Mouse (Mus musculus): ENCODE measurements around the gene Kdm3a. TPM values are rescaled to one million over a fixed set of nuclear protein-coding genes. Genes with fewer than 3 reads are reported as not detected.

Gene Kdm3a
- polyA plus RNA-seq, 1 experiment from 2014 or later: 69.4 TPM

DNA sequence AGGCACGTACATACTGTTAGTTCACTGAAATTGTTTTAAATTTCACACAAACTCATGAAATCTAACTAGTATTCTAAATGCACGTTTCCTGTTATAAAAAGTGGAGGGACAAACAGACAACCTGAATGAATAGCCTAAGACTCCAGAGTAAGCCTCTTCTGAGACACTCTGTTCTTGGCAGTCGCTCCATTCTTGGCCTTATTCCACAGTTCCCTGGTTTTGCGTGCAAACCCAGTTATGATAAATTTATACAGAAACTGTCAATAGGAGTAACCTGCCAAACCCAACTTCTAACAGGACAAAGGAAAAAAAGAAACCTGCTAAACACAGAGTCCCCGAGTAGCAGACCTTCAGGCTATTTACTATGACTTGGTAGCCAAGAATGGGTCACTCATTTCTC, 10.8 kb downstream of the Kdm3a start:
- Histone ChIP-seq H3K27me3 (ENCODE audit: low read depth, poor library complexity, severe bottlenecking) (no peaks in the 10 kb centered on the region), H3K27ac (no peak overlapping the region), H3K36me3 (peaks cover 99% of the 10 kb centered on the region), H3K4me1 (peaks cover 8% of the 10 kb centered on the region), H3K9me3 (replicated peaks) (no peaks in the 10 kb centered on the region), H3K4me3 (no peak overlapping the region)
- 95% methylated on average over 5 of the region's 5 CpGs for WGBS
- DNase-seq (ENCODE audit: low spot score): no peak

GRCm38 (mm10) chr6:71621551-71621950, 11.2 kb downstream of the Kdm3a start:
- no peaks in the 10 kb centered on the region for H3K9me3 ChIP-seq (replicated peaks)
- no peaks in the 10 kb centered on the region for H3K27me3 ChIP-seq (ENCODE audit: low read depth, poor library complexity, severe bottlenecking)
- 93% methylated on average over 5 of the region's 5 CpGs for WGBS
- no peak overlapping the region for H3K4me3 ChIP-seq
- no peak overlapping the region for H3K27ac ChIP-seq
- peaks cover 8% of the 10 kb centered on the region for H3K4me1 ChIP-seq
- H3K36me3 ChIP-seq: peaks cover 99% of the 10 kb centered on the region
- DNase-seq (ENCODE audit: low spot score): no peak

- H3K4me3 ChIP-seq: no peak overlapping the region
- H3K27ac ChIP-seq: no peak overlapping the region
- H3K4me1 ChIP-seq: no peaks in the 10 kb centered on the region
- H3K9me3 ChIP-seq (replicated peaks): no peaks in the 10 kb centered on the region
- no peak for DNase-seq (ENCODE audit: low spot score)
- WGBS: 80% methylated on average over 5 of the region's 5 CpGs
- no peaks in the 10 kb centered on the region for H3K27me3 ChIP-seq (ENCODE audit: low read depth, poor library complexity, severe bottlenecking)
- H3K36me3 ChIP-seq: peaks cover 99% of the 10 kb centered on the region
These were observed 15.8 kb downstream of the Kdm3a start for GRCm38 (mm10) chr6:71616959-71617358.

- no peaks in the 10 kb centered on the region for H3K9me3 ChIP-seq (replicated peaks)
- peaks cover 99% of the 10 kb centered on the region for H3K36me3 ChIP-seq
- DNase-seq (ENCODE audit: low spot score): no peak
These were observed 19.6 kb downstream of the Kdm3a start for GRCm38 (mm10) chr6:71613225-71613624.

DNA sequence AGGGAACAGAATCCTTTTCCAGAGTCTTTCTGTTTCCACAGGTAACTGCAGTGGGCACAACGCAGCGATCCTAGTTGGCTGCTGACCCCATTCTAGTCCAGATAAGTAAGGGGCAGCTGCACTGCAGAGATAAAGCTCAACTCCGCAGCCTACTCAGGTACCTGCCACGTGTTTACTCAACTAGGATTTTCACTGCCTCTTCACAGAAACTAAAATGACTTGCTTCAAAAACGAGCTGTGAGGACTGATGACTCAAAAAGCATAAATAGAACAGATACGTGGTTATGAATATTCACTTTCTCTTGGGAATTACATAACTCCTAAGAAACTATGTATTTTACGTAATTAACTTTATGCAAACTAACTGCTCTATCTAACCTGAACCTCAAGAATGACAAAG, 22.8 kb downstream of the Kdm3a start:
- Histone ChIP-seq H3K4me3 (no peak overlapping the region), H3K4me1 (no peaks in the 10 kb centered on the region), H3K36me3 (peaks cover 95% of the 10 kb centered on the region), H3K27me3 (ENCODE audit: low read depth, poor library complexity, severe bottlenecking) (no peaks in the 10 kb centered on the region), H3K27ac (no peak overlapping the region), H3K9me3 (replicated peaks) (no peaks in the 10 kb centered on the region)
- 90% methylated on average over 7 of the region's 7 CpGs for WGBS
- no peak for DNase-seq (ENCODE audit: low spot score)

More at GRCm38 (mm10) chr6:71613225-71613624, 19.6 kb downstream of the Kdm3a start:
- Histone ChIP-seq H3K4me1 (no peaks in the 10 kb centered on the region), H3K4me3 (no peak overlapping the region), H3K27ac (no peak overlapping the region), H3K27me3 (ENCODE audit: low read depth, poor library complexity, severe bottlenecking) (no peaks in the 10 kb centered on the region)

- no peaks in the 10 kb centered on the region for H3K4me1 ChIP-seq
- no peak overlapping the region for H3K4me3 ChIP-seq
- DNase-seq (ENCODE audit: low spot score): no peak
- no peaks in the 10 kb centered on the region for H3K9me3 ChIP-seq (replicated peaks)
- no peaks in the 10 kb centered on the region for H3K27me3 ChIP-seq (ENCODE audit: low read depth, poor library complexity, severe bottlenecking)
- peaks cover 95% of the 10 kb centered on the region for H3K36me3 ChIP-seq
- no peak overlapping the region for H3K27ac ChIP-seq
These were observed 23.8 kb downstream of the Kdm3a start for GRCm38 (mm10) chr6:71608994-71609393.

DNA sequence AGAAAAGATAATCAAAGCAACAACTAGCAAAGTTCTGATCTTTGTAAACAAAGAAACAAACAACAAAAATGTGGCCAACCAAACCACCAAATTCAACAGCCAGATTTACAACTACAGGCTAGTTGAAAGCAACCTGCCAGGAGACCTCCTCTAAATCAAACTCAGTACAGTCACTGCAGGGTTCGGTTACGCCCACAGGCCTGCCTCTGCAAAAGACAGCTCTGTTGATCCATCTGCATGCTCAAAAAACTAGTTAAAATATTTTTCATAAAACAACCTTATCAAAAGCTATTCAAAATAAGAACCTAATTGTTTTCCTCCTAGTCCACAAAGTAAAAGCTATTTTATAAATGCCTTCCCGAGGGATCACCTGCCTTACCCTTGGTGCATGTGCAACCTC, 25.0 kb downstream of the Kdm3a start:
- 96% methylated on average over 3 of the region's 3 CpGs for WGBS
- Histone ChIP-seq H3K27ac (no peak overlapping the region), H3K27me3 (ENCODE audit: low read depth, poor library complexity, severe bottlenecking) (no peaks in the 10 kb centered on the region), H3K9me3 (replicated peaks) (no peaks in the 10 kb centered on the region), H3K36me3 (peaks cover 95% of the 10 kb centered on the region), H3K4me1 (no peaks in the 10 kb centered on the region), H3K4me3 (no peak overlapping the region)
- DNase-seq (ENCODE audit: low spot score): no peak

- no peaks in the 10 kb centered on the region for H3K27me3 ChIP-seq (ENCODE audit: low read depth, poor library complexity, severe bottlenecking)
- H3K4me3 ChIP-seq: no peak overlapping the region
- no peaks in the 10 kb centered on the region for H3K4me1 ChIP-seq
- DNase-seq (ENCODE audit: low spot score): no peak
- peaks cover 90% of the 10 kb centered on the region for H3K36me3 ChIP-seq
- H3K9me3 ChIP-seq (replicated peaks): no peaks in the 10 kb centered on the region
- no peak overlapping the region for H3K27ac ChIP-seq
- 88% methylated on average over 4 of the region's 4 CpGs for WGBS
These were observed 42.6 kb downstream of the Kdm3a start for GRCm38 (mm10) chr6:71590154-71590553.

GRCm38 (mm10) chr6:71589401-71589800, 43.4 kb downstream of the Kdm3a start:
- peaks cover 83% of the 10 kb centered on the region for H3K36me3 ChIP-seq

DNA sequence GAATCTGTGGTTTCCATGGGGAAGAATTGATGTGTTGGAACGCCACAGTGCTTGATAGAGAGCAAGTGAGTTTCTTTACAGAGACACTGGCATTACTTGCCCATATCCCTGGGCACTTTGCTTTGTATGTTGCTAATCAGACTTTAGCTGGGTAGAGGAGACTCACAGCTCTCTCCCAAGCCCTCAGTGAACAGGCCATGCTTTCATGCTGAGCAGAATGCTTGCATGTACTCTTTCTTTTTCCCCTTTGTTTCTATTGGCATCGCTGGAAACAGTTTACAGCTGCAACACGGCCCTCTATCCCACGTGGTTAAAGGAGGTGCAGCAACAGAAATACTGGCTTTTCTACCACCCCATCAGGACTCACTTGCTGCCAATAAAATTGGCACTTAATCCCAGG, 49.6 kb downstream of the Kdm3a start:
- 74% methylated on average over 4 of the region's 4 CpGs for WGBS
- H3K27ac ChIP-seq: no peak overlapping the region
- peaks cover 50% of the 10 kb centered on the region for H3K36me3 ChIP-seq
- no peaks in the 10 kb centered on the region for H3K9me3 ChIP-seq (replicated peaks)
- H3K4me1 ChIP-seq: no peaks in the 10 kb centered on the region
- H3K27me3 ChIP-seq (ENCODE audit: low read depth, poor library complexity, severe bottlenecking): no peaks in the 10 kb centered on the region
- no peak for DNase-seq (ENCODE audit: low spot score)
- H3K4me3 ChIP-seq: no peak overlapping the region

More at GRCm38 (mm10) chr6:71589401-71589800, 43.4 kb downstream of the Kdm3a start:
- no peak for DNase-seq (ENCODE audit: low spot score)
- no peaks in the 10 kb centered on the region for H3K27me3 ChIP-seq (ENCODE audit: low read depth, poor library complexity, severe bottlenecking)
- no peaks in the 10 kb centered on the region for H3K9me3 ChIP-seq (replicated peaks)
- H3K4me3 ChIP-seq: no peak overlapping the region
- H3K4me1 ChIP-seq: no peaks in the 10 kb centered on the region
- 100% methylated on average over 1 of the region's 1 CpGs for whole genome bisulfite sequencing
- H3K27ac ChIP-seq: no peak overlapping the region

- Histone ChIP-seq H3K4me1 (no peaks in the 10 kb centered on the region), H3K9me3 (replicated peaks) (no peaks in the 10 kb centered on the region), H3K36me3 (peaks cover 31% of the 10 kb centered on the region), H3K27me3 (ENCODE audit: low read depth, poor library complexity, severe bottlenecking) (no peaks in the 10 kb centered on the region), H3K27ac (no peak overlapping the region), H3K4me3 (no peak overlapping the region)
- no peak for DNase-seq (ENCODE audit: low spot score)
- WGBS: 97% methylated on average over 11 of the region's 11 CpGs
These were observed 53.3 kb downstream of the Kdm3a start for GRCm38 (mm10) chr6:71579478-71579877.

DNA sequence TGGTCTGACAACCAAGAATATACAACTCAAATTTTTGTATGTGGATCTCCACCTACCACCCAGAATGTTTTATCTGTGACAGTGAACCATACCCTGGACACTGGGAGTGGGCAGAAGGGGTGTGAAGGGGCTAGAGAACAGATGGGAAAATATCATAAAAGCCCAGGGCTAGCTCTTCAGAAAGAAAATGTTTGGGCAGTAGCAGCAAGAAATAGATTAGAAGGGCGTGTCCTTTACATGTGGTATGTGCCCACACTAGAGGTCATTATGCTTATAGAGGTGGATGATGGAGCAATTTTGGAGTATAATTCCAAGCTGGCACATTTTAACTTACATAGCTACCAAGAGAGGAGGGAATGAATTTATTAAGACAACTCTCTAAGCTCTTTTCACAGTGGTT, 57.4 kb downstream of the Kdm3a start:
- Histone ChIP-seq H3K9me3 (replicated peaks) (no peaks in the 10 kb centered on the region), H3K27me3 (ENCODE audit: low read depth, poor library complexity, severe bottlenecking) (no peaks in the 10 kb centered on the region), H3K36me3 (peaks cover 33% of the 10 kb centered on the region), H3K4me3 (no peak overlapping the region), H3K4me1 (no peaks in the 10 kb centered on the region), H3K27ac (no peak overlapping the region)
- 89% methylated on average over 1 of the region's 1 CpGs for WGBS
- no peak for DNase-seq (ENCODE audit: low spot score)

DNA sequence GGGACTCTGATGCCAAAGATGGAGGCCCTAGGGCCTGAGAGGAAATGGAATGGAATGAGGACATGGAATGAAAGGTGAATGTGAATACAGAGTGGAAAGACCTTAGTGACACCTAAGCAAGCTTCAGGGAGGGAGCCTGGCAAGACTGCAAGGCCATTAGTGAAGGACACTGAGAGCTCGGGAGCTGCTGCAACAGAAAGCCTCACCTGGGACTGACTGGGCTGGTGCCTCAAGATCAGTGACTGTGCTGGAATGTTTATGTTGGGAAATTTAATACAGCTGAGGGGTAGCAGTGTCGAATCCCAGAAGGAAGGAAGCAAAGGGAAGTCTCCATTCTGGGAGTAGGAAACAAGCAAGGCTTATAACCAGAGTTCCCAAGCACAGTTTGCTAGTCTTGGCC, 63.8 kb downstream of the Kdm3a start:
- Histone ChIP-seq H3K9me3 (replicated peaks) (no peaks in the 10 kb centered on the region), H3K4me1 (no peaks in the 10 kb centered on the region), H3K27me3 (ENCODE audit: low read depth, poor library complexity, severe bottlenecking) (no peaks in the 10 kb centered on the region), H3K36me3 (peaks cover 31% of the 10 kb centered on the region), H3K4me3 (no peak overlapping the region), H3K27ac (no peak overlapping the region)
- 74% methylated on average over 2 of the region's 2 CpGs for WGBS
- no peak for DNase-seq (ENCODE audit: low spot score)

GRCm38 (mm10) chr6:71568616-71569015, 64.2 kb downstream of the Kdm3a start:
- Histone ChIP-seq H3K4me1 (no peaks in the 10 kb centered on the region), H3K27me3 (ENCODE audit: low read depth, poor library complexity, severe bottlenecking) (no peaks in the 10 kb centered on the region), H3K27ac (no peak overlapping the region), H3K4me3 (no peak overlapping the region), H3K9me3 (replicated peaks) (no peaks in the 10 kb centered on the region), H3K36me3 (peaks cover 28% of the 10 kb centered on the region)
- 92% methylated on average over 3 of the region's 3 CpGs for WGBS
- no peak for DNase-seq (ENCODE audit: low spot score)

Measured in limb, embryonic 10.5 days (tissue).